14 mouse cellular contexts compared by ENCODE assay signal in genomic region chr1:37628749-37629148, GRCm38 (mm10).
A peak's percentile ranks its signal among the peaks of the same experiment; 100 is the strongest.
DNase-seq lines count a peak whose midpoint lies in the region; ATAC-seq lines count a peak whose summit lies in the region.
"Had no signal": no experiment of that assay in that cellular context is flagged by ENCODE, and none has a peak within 500 bp of the region (broad histone marks: within the 10 kb centered on the region; RNA-seq: fewer than 3 reads in every experiment).

No protein-coding gene starts in this region.

- no peak overlapping the region for H3K4me3 ChIP-seq in forebrain, embryonic 14.5 days (ENCODE audit: low read depth, low read length)
- no peak overlapping the region for H3K4me3 ChIP-seq in forebrain, embryonic 10.5 days
- H3K4me3 ChIP-seq: embryonic facial prominence, embryonic 15.5 days; layer of hippocampus, adult 2 months; lung, embryonic 15.5 days; megakaryocyte, embryonic 14.5 days had no signal

- 65% methylated on average over 6 of the region's 6 CpGs for WGBS in forebrain, embryonic 14.5 days
- WGBS in forebrain, embryonic 10.5 days = 83% methylated on average over 6 of the region's 6 CpGs

- DNase-seq in forebrain, embryonic 14.5 days (ENCODE audit: low spot score) = peak; percentile 62
- no peak for DNase-seq in forebrain, embryonic 10.5 days (ENCODE audit: extremely low spot score, low spot score)
- peak; percentile 24 to 33 for DNase-seq in left cerebral cortex, adult 18-20 months (ENCODE audit: low spot score in 2 of 2)
- no peak for DNase-seq in left cerebral cortex, adult 11 months (ENCODE audit: low spot score)
- DNase-seq in cerebellum, postnatal 14 days = peak; percentile 67 to 81
- peak; percentile 64 for DNase-seq in telencephalon, adult 2 months (ENCODE audit: low read depth, low spot score)
- no peak for DNase-seq in gastrocnemius, postnatal 10 days
- DNase-seq in spleen, postnatal 4 days (ENCODE audit: low spot score in 2 of 2) = no peak
- DNase-seq: adrenal gland, postnatal 10 days; kidney, adult 9 months had no signal

- no peaks in the 10 kb centered on the region for H3K9me3 ChIP-seq in forebrain, embryonic 14.5 days (replicated peaks; ENCODE audit: control insufficient read depth, low read length)
- H3K9me3 ChIP-seq in forebrain, embryonic 10.5 days = no peaks in the 10 kb centered on the region
- H3K9me3 ChIP-seq: embryonic facial prominence, embryonic 15.5 days; lung, embryonic 15.5 days had no signal

- peak; percentile 50; the same call in 1 of the 2 replicates for ATAC-seq in forebrain, embryonic 14.5 days

- H3K27ac ChIP-seq in forebrain, embryonic 14.5 days (ENCODE audit: low read depth, low read length) = no peak overlapping the region
- H3K27ac ChIP-seq in forebrain, embryonic 10.5 days = no peak overlapping the region
- H3K27ac ChIP-seq: embryonic facial prominence, embryonic 15.5 days; layer of hippocampus, adult 2 months; lung, embryonic 15.5 days had no signal

- H3K4me2 ChIP-seq in forebrain, embryonic 14.5 days (ENCODE audit: low read length) = no peak overlapping the region
- H3K4me2 ChIP-seq: embryonic facial prominence, embryonic 15.5 days; lung, embryonic 15.5 days had no signal

- H3K27me3 ChIP-seq in forebrain, embryonic 14.5 days (replicated peaks; ENCODE audit: control insufficient read depth, insufficient read depth, low read length) = no peaks in the 10 kb centered on the region
- H3K27me3 ChIP-seq in forebrain, embryonic 10.5 days (ENCODE audit: poor library complexity, severe bottlenecking) = no peaks in the 10 kb centered on the region
- H3K27me3 ChIP-seq: embryonic facial prominence, embryonic 15.5 days; lung, embryonic 15.5 days had no signal

- no peaks in the 10 kb centered on the region for H3K4me1 ChIP-seq in forebrain, embryonic 14.5 days (ENCODE audit: control insufficient read depth, insufficient read depth, low read length)
- H3K4me1 ChIP-seq in forebrain, embryonic 10.5 days = no peaks in the 10 kb centered on the region
- H3K4me1 ChIP-seq: embryonic facial prominence, embryonic 15.5 days had no signal

- no peaks in the 10 kb centered on the region for H3K36me3 ChIP-seq in forebrain, embryonic 14.5 days (ENCODE audit: control insufficient read depth, insufficient read depth, low read length)
- no peaks in the 10 kb centered on the region for H3K36me3 ChIP-seq in forebrain, embryonic 10.5 days (replicated peaks)
- H3K36me3 ChIP-seq: embryonic facial prominence, embryonic 15.5 days; lung, embryonic 15.5 days had no signal

- no peak overlapping the region for H3K9ac ChIP-seq in forebrain, embryonic 14.5 days (ENCODE audit: low read length)
- H3K9ac ChIP-seq: embryonic facial prominence, embryonic 15.5 days; lung, embryonic 15.5 days had no signal

Comparison
In these comparisons a context has a peak if more than half of its experiments do, and no peak if none do; other contexts are left out.
1. DNase-seq: peak in forebrain, embryonic 14.5 days (single experiment), left cerebral cortex, adult 18-20 months (2 of 2), cerebellum, postnatal 14 days (2 of 2) and telencephalon, adult 2 months (single experiment); none in forebrain, embryonic 10.5 days (single experiment), left cerebral cortex, adult 11 months (single experiment), gastrocnemius, postnatal 10 days (single experiment) and spleen, postnatal 4 days (0 of 2).